Mouse (Mus musculus): Measurements from ENCODE around the gene Nol12. TPM values are rescaled to one million over a fixed set of nuclear protein-coding genes. Genes with fewer than 3 reads are reported as not detected.

The Nol12 gene
- total and polyA plus RNA-seq, 3 experiments = 13.7 to 91.1 (median 33.2) TPM

GRCm38 (mm10) chr15:78889401-78889853 lies 45.3 kb upstream of the Nol12 start:
- no peak overlapping the region for H3K27ac ChIP-seq (ENCODE audit: insufficient read depth, low read depth)
- H3K36me3 ChIP-seq (replicated peaks in 1 of 2; ENCODE audit: control insufficient read depth in 1 of 2, insufficient read depth in 1 of 2, low read length in 1 of 2) = peaks cover 60 to 89% of the 10 kb centered on the region in 2 experiments
- dilution Hi-C loops (cut with MboI; ENCODE audit: extremely low pct_ligation_motif_present, extremely low pct_unique_long_range_greater_than_20kb, low sequenced_read_pairs) = no loop called here
- no peaks in the 10 kb centered on the region for H3K79me2 ChIP-seq (replicated peaks; ENCODE audit: control insufficient read depth, extremely low read depth, insufficient read depth, poor library complexity, severe bottlenecking)
- TF ChIP-seq E2F4 (IDR thresholded peaks at IDR 0.05; ENCODE audit: insufficient replicate concordance, low read depth, low read length) (no peak), USF2 (conservative IDR thresholded peaks at IDR 0.05; ENCODE audit: low read depth, low read length) (no peak), ZKSCAN1 (IDR thresholded peaks at IDR 0.05; ENCODE audit: borderline replicate concordance, low read depth, low read length) (no peak), TBP (conservative IDR thresholded peaks at IDR 0.05; ENCODE audit: low read depth, low read length) (no peak), KAT2A (IDR thresholded peaks at IDR 0.05; ENCODE audit: insufficient replicate concordance, low read length) (no peak), IRF4 (IDR thresholded peaks at IDR 0.05; ENCODE audit: low read depth, low read length) (no peak), RCOR1 (conservative IDR thresholded peaks at IDR 0.05; ENCODE audit: low read depth, low read length) (no peak), SIN3A (IDR thresholded peaks at IDR 0.05; ENCODE audit: low read length) (no peak), ELF1 (IDR thresholded peaks at IDR 0.05; ENCODE audit: low read depth, low read length) (no peak), MAX (IDR thresholded peaks at IDR 0.05; ENCODE audit: low read length) (no peak), MAFK (IDR thresholded peaks at IDR 0.05; ENCODE audit: insufficient replicate concordance, low read length) (no peak)
- no peak overlapping the region for H3K9ac ChIP-seq (ENCODE audit: insufficient read depth, low read depth)
- no peak overlapping the region for H3K4me3 ChIP-seq (replicated peaks in 1 of 3; ENCODE audit: low read depth in 2 of 3, low read length in 2 of 3, poor library complexity in 1 of 3)
- peaks cover 28 to 56% of the 10 kb centered on the region in 2 experiments for H3K4me1 ChIP-seq (ENCODE audit: control insufficient read depth in 1 of 2, insufficient read depth in 2 of 2)
- H3K9me3 ChIP-seq (replicated peaks; ENCODE audit: low read length) = no peaks in the 10 kb centered on the region
- no peak for DNase-seq (ENCODE audit: extremely low read depth)
- no peaks in the 10 kb centered on the region for H3K27me3 ChIP-seq (replicated peaks)
- no peak overlapping the region for H3K4me2 ChIP-seq (ENCODE audit: insufficient read depth, low read depth, poor library complexity, severe bottlenecking)
- in situ Hi-C loops (cut with MboI; ENCODE audit: low pct_ligation_motif_present, low pct_unique_long_range_greater_than_20kb, low sequenced_read_pairs) = no loop called here

- dilution Hi-C loops (cut with MboI; ENCODE audit: extremely low pct_ligation_motif_present, extremely low pct_unique_long_range_greater_than_20kb, low sequenced_read_pairs) (no loop called here), in situ Hi-C loops (cut with MboI; ENCODE audit: low pct_ligation_motif_present, low pct_unique_long_range_greater_than_20kb, low sequenced_read_pairs) (no loop called here)
- Histone ChIP-seq H3K79me2 (replicated peaks; ENCODE audit: control insufficient read depth, extremely low read depth, insufficient read depth, poor library complexity, severe bottlenecking) (no peaks in the 10 kb centered on the region), H3K36me3 (replicated peaks in 1 of 2; ENCODE audit: control insufficient read depth in 1 of 2, insufficient read depth in 1 of 2, low read length in 1 of 2) (peaks cover 44 to 65% of the 10 kb centered on the region in 2 experiments), H3K4me1 (ENCODE audit: control insufficient read depth in 1 of 2, insufficient read depth in 2 of 2) (peaks cover 46 to 87% of the 10 kb centered on the region in 2 experiments), H3K27me3 (replicated peaks) (no peaks in the 10 kb centered on the region), H3K9ac (ENCODE audit: insufficient read depth, low read depth) (no peak overlapping the region), H3K9me3 (replicated peaks; ENCODE audit: low read length) (no peaks in the 10 kb centered on the region), H3K4me3 (replicated peaks in 1 of 3; ENCODE audit: low read depth in 2 of 3, low read length in 2 of 3, poor library complexity in 1 of 3) (no peak overlapping the region), H3K27ac (ENCODE audit: insufficient read depth, low read depth) (no peak overlapping the region), H3K4me2 (ENCODE audit: insufficient read depth, low read depth, poor library complexity, severe bottlenecking) (no peak overlapping the region)
- TF ChIP-seq ZNF384 (IDR thresholded peaks at IDR 0.05; ENCODE audit: low read depth, low read length) (no peak), MXI1 (IDR thresholded peaks at IDR 0.05; ENCODE audit: low read depth, low read length) (no peak), CTCF (conservative IDR thresholded peaks at IDR 0.05 in 1 of 2, IDR thresholded peaks at IDR 0.05 in 1 of 2; ENCODE audit: low read depth in 2 of 2, low read length in 2 of 2) (no peak), EP300 (IDR thresholded peaks at IDR 0.05; ENCODE audit: low read length) (no peak), SMC3 (IDR thresholded peaks at IDR 0.05; ENCODE audit: low read depth, low read length) (no peak)
- no peak for DNase-seq (ENCODE audit: extremely low read depth)
These were observed 42.3 kb upstream of the Nol12 start for GRCm38 (mm10) chr15:78892440-78892839.
